Mouse (Mus musculus) megakaryocyte progenitor cell, adult 5-6 weeks (primary cell): ENCODE data around the gene Ntn1. TPM values are rescaled to one million over a fixed set of nuclear protein-coding genes. Genes with fewer than 3 reads are reported as not detected.
A peak's percentile ranks its signal among the peaks of the same experiment; 100 is the strongest.

ENCODE experiments used
- ATAC-seq: replicated peaks from 2 replicates; pipeline ENCODE4 v1.8.0; 2016; ENCODE audit warnings: mild to moderate bottlenecking, moderate TSS enrichment, inconsistent platforms; ENCODE audit not compliant: poor library complexity
- total RNA-seq, 2 experiments: library from RNA; stranded (forward) in 1 of 2; stranded (reverse) in 1 of 2; fragments of 157-497, 149-512 nt in 1 of 2; fragments of 200-1000 nt in 1 of 2; gene quantifications; 2 replicates each; pipeline versions ENCODE4 v1.2.3 to v1.2.4; 2015 to 2017

The Ntn1 gene
- total RNA-seq, 2 experiments from 2014 or later, result not detected

DNA sequence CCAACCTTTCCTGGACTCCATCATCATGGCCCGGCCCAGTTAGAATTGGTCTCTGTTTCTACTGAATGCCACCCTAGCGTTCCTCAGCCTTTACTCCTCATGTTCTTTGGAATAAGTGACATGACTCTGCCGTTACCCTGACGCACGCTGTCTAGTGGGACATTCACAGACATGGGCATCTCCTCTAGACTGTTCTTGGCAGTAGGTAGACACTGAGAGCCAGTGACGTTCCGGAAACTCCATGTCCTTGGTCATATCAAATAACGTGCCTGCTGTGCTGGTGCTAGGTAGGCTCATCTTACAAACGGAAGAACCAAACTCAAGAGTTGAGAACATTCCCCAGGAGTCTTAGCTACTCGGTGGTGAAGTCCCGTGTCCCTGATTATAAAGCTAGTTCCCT is 203.2 kb downstream of the Ntn1 start:
- ATAC-seq, result no peak

- no peak for ATAC-seq
Measured at GRCm38 (mm10) chr11:68196566-68196965, 204.1 kb downstream of the Ntn1 start.

GRCm38 (mm10) chr11:68195693-68196176 is 204.9 kb downstream of the Ntn1 start:
- ATAC-seq, result no peak

- ATAC-seq, result no peak
Measured at GRCm38 (mm10) chr11:68195168-68195567, 205.5 kb downstream of the Ntn1 start.

DNA sequence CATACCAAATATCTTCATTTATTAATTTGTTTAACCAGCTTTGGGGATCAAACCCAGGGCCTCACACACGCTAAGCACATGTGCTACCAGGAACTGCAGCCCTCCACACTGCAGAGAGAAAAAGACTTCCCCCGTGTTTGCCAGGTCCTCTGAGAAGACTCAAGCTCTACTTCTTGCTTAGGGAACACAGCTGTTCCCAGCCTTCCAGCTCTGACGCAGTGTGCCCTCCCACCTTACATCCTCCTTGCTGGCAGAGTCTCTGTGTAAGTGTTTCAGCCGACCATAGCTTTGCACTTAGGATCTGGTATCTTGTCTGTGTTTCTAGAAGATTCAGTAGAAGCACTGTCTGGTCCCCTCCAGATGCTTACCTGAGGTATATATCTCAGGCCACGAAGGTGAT is 209.8 kb downstream of the Ntn1 start:
- ATAC-seq, result no peak

GRCm38 (mm10) chr11:68188695-68189201 is 211.9 kb downstream of the Ntn1 start:
- ATAC-seq, result no peak

GRCm38 (mm10) chr11:68187242-68187641 is 213.4 kb downstream of the Ntn1 start:
- no peak for ATAC-seq

DNA sequence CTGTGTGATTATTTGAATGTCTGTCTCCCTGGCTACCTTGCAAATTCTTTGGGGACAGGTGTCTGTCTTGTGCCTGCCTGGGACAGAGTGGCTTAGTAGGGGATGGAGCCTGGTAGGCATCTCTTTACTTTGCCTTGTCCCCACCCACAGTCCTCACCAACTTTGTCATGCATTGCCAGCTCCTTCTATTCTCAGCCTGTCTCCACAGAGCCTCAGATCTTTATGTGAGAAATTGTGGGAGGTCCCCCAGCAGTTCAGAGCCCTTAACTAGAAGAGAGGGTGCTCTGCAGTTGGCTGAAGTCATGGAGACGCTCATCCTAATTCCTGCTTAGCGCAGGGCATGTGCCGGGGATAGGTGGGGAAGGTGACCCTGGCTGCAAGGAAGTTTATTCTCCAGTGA is 215.0 kb downstream of the Ntn1 start:
- no peak for ATAC-seq

GRCm38 (mm10) chr11:68177415-68177814 is 223.2 kb downstream of the Ntn1 start:
- ATAC-seq, result no peak

DNA sequence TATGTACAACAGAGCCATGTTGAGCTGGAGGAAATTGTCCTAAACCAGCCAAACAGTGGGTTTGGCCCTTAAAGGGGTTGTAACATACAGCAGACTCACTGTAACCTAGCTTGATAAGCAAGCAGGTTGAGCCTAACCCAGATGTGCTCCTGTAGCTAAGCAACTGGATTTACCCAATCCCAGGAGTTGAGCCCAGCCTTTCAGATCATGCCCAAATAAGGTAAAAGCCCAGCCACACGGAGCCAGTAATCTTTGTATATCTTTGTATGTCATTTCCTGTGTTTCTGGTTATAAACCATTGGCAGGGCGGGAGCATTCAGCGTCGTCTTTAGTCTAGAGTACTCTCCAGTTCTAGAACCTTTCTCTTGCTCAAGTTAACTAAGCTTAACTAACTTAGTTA is 224.1 kb downstream of the Ntn1 start:
- ATAC-seq, result peak; percentile 50

- no peak for ATAC-seq
Measured at GRCm38 (mm10) chr11:68172648-68173045, 228.0 kb downstream of the Ntn1 start.

DNA sequence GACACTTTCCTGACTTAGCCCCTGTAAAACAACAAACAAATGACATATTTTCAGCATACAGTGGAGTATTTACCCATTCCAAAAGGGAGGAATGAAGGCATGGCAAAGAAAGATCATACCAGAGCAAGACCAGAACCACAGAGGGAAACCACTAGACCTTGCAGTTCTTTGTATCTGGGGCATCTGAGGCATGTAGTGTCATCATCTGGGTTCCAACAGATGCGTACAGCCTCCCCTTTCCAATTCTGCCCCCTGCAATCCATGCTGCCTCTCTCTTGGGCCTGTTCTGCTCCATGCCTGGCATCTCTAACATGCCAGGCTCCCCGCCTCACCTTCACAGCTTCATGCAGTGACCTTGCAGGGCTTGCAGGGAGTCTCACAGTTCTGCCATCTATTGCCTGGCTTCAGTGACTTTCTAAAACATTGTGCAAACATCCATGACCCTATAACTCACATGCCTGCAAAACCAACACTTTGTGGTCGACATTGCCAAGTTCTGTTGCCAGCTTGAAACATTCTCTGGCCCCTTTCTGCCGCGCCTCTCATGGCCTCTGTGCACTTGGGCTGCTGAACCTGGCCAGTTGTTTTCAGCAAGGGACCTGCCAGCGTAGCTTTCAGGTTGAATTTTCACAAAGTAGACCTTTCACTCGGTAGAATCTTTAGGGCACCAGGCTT is 228.5 kb downstream of the Ntn1 start:
- ATAC-seq, result no peak

- ATAC-seq, result no peak
Measured at GRCm38 (mm10) chr11:68168427-68168826, 232.2 kb downstream of the Ntn1 start.

DNA sequence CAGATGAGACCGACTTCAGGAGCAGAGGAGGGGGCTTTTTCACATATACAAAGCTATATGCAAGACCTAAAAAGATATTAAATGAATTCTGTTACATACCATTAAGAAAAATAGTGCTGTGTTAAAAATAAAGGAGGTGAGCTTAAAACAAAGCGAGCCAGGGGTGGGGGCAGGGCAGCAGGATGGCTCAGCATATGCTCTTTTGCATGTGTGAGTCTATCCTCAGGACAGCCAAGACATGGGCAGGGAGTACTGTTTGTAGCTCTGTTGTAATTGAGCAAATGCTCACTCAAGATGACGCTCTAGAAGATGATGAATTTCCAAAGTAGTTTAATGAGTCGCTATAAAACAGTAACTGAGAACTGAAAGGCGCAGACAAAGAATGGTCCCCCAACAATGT is 236.2 kb downstream of the Ntn1 start:
- ATAC-seq, result no peak

DNA sequence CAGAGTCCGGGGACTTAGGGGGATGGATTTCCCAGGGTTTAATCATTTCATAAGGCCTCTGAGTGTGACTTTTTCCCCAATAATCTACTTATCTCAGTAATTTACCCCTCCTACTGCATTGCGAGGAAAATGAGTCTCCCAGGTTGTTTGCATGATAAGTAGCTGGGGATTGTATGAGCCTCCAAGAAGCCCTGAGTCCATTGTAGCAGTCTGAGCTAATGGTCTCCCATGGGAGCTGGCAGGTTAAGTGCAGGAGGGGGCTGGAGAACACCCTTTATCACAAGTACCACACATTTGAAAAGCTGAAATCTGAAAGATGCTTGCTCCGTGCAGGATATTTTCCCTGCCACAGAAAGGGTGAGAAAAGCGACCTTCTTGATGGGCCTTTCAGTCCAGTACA is 240.8 kb downstream of the Ntn1 start:
- ATAC-seq, result no peak

Other genes starting within 250 kb of the Ntn1 start
- 10.5 and 12.8 TPM in 2 replicates for gene Pik3r5, start 31.3 kb upstream of the Ntn1 start, total RNA-seq (2015)
- gene Pik3r5, start 31.3 kb upstream of the Ntn1 start, total RNA-seq (2017), result 6.2 and 7.0 TPM in 2 replicates
- 5.5 and 6.4 TPM in 2 replicates for gene Pik3r6, start 102.2 kb upstream of the Ntn1 start, total RNA-seq (2015)
- 6.8 and 9.8 TPM in 2 replicates for gene Pik3r6, start 102.2 kb upstream of the Ntn1 start, total RNA-seq (2017)
- 0.17 and 0.34 TPM in 2 replicates for gene Mfsd6l, start 155.4 kb upstream of the Ntn1 start, total RNA-seq (2015)
- gene Mfsd6l, start 155.4 kb upstream of the Ntn1 start, total RNA-seq (2017), result not detected in 2 replicates
- gene Ccdc42, start 186.2 kb upstream of the Ntn1 start, total RNA-seq (2015), result not detected in 2 replicates
- gene Ccdc42, start 186.2 kb upstream of the Ntn1 start, total RNA-seq (2017), result not detected in 2 replicates